Mouse (Mus musculus) 3134 (cell line): ENCODE results near the gene Cpe.

ENCODE experiments used
- DNase-seq: peaks from one replicate; pipeline ENCODE4 v3.0.0-alpha.2; 2011; ENCODE audit warnings: low spot score; ENCODE audit not compliant: insufficient read length; ENCODE audit errors: extremely low read depth

Cpe gene

GRCm38 (mm10) chr8:64582887-64583286, 110.0 kb downstream of the Cpe start:
- no peak for DNase-seq

- no peak for DNase-seq
These were observed 114.6 kb downstream of the Cpe start for GRCm38 (mm10) chr8:64578221-64578620.

GRCm38 (mm10) chr8:64575001-64575400, 117.9 kb downstream of the Cpe start:
- no peak for DNase-seq

- no peak for DNase-seq
These were observed 144.6 kb downstream of the Cpe start for GRCm38 (mm10) chr8:64548054-64548850.

- DNase-seq = no peak
These were observed 149.4 kb downstream of the Cpe start for GRCm38 (mm10) chr8:64543441-64543840.
